Mouse (Mus musculus) liver, postnatal 0 days (tissue): ENCODE measurements around the gene Aqp6. TPM values are rescaled to one million over a fixed set of nuclear protein-coding genes. Genes with fewer than 3 reads are reported as not detected.
A peak's percentile ranks its signal among the peaks of the same experiment; 100 is the strongest.

Experiments
- ATAC-seq: fragments of 200-750 bp; cut with Nextera tagmentation; 2 replicates; pipeline ENCODE4 v1.8.0; 2017; ENCODE audit warnings: mild to moderate bottlenecking, moderate library complexity
- DNase-seq: peaks from one replicate; pipeline ENCODE4 v3.0.0-alpha.2; 2016
- H3K27ac ChIP-seq: fragments of 300-500 bp; sonication (generic); 2 replicates; pipeline ENCODE4 v1.5.1; 2014; ENCODE audit warnings: antibody characterized with exemption, moderate library complexity, mild to moderate bottlenecking, low read depth
- H3K27me3 ChIP-seq: fragments of 300-500 bp; sonication (generic); 2 replicates; pipeline ENCODE4 v1.6.1; 2014; ENCODE audit warnings: low read length, control low read depth, mixed read lengths; ENCODE audit not compliant: insufficient read depth
- H3K36me3 ChIP-seq: fragments of 300-500 bp; sonication (generic); replicated peaks from 2 replicates; pipeline ENCODE4 v1.6.1; 2014; ENCODE audit warnings: mild to moderate bottlenecking, control low read depth, low read length, moderate library complexity, mixed read lengths; ENCODE audit not compliant: insufficient read depth
- H3K4me1 ChIP-seq: fragments of 300-500 bp; sonication (generic); 2 replicates; pipeline ENCODE4 v1.6.1; 2014; ENCODE audit warnings: antibody characterized with exemption, mild to moderate bottlenecking, control low read depth; ENCODE audit not compliant: insufficient read depth
- H3K4me2 ChIP-seq: fragments of 300-500 bp; sonication (generic); 2 replicates; pipeline ENCODE4 v1.6.1; 2014; ENCODE audit warnings: low read depth, mild to moderate bottlenecking, low read length, moderate library complexity, mixed read lengths
- H3K4me3 ChIP-seq: fragments of 300-500 bp; sonication (generic); 2 replicates; pipeline ENCODE4 v1.5.1; 2014; ENCODE audit warnings: low read depth, low read length
- H3K9ac ChIP-seq: fragments of 300-500 bp; sonication (generic); replicated peaks from 2 replicates; pipeline ENCODE4 v1.6.1; 2014; ENCODE audit warnings: mild to moderate bottlenecking, moderate library complexity
- H3K9me3 ChIP-seq: fragments of 300-500 bp; sonication (generic); 2 replicates; pipeline ENCODE4 v1.6.1; 2016; ENCODE audit warnings: mild to moderate bottlenecking, control low read depth, low read length, mixed read lengths
- CTCF ChIP-seq: sonication (generic); IDR thresholded peaks from 2 replicates; pipeline ENCODE4 v1.5.1; 2016; ENCODE audit warnings: antibody characterized with exemption, low read depth
- EP300 ChIP-seq: IDR thresholded peaks from 2 replicates; pipeline ENCODE4 v1.6.1; 2016; ENCODE audit warnings: antibody characterized with exemption, low read depth, mild to moderate bottlenecking
- WGBS: fragments of 180-500 bp; shearing (Covaris S2); extraction: QIAGEN DNeasy Blood & Tissue Kit; methylation state at CpG from one replicate; pipeline ENCODE4 v1.1.7; 2014; ENCODE audit not compliant: insufficient replicate concordance; 5-methylcytosine and 5-hydroxymethylcytosine counted together
- polyA plus RNA-seq: library from polyadenylated mRNA; unstranded; fragments of >200 nt; fragmentation: Nextera tagmentation; extraction: Ambion mirVana; gene quantifications from 2 replicates; pipeline ENCODE4 v1.2.1, GENCODE M21; 2015

Gene Aqp6
- polyA plus RNA-seq, 1 experiment from 2014 or later, result not detected

DNA sequence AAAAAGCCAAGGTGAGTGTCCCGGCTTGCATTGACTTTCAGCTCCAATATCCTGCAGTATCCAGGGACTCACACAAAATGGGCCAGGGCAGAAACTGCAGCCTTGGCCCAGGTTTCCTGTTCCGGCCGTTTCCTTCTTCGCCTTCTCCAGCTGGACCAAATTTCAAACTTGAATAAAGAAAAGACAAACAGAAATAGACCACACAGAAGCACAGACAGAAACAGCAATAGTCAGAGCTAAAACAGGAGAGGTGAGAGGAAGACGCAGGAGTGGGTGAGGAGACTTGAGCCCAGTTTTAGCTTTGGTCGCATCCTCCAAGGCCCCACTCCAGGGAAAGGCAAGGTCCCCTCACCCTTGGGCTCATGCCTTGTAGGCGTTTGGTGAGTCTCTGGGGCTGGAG, 2.0 kb downstream of the Aqp6 start:
- Histone ChIP-seq H3K27ac (no peak overlapping the region), H3K9ac (no peak overlapping the region), H3K4me3 (no peak overlapping the region), H3K4me2 (no peak overlapping the region), H3K4me1 (peaks cover 1% of the 10 kb centered on the region; the same call in 1 of the 2 replicates), H3K36me3 (no peaks in the 10 kb centered on the region), H3K9me3 (no peaks in the 10 kb centered on the region), H3K27me3 (peaks cover 22% of the 10 kb centered on the region)
- DNase-seq (no peak), ATAC-seq (no peak)
- TF ChIP-seq EP300 (no peak), CTCF (no peak)
- 75% methylated on average over 7 of the region's 7 CpGs for WGBS

DNA sequence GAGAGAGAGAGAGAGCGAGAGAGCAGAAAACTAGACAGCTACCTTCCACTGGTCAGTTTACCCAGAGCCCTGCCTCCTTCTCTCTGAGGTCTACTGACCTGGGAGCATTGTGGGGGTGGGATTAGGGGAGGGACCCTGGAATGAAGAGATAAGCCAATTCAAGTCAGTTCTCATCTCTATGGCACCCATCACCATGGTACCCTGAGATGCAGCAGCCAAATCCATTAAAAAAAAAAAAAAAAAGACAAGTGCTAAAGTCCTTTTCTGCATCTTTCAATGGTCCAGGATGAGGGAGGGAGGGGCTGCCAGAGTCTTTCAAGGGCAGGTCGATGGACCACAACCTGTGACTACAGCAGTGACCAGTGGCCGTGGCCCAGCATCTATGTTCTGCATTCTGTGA, 4.4 kb downstream of the Aqp6 start:
- TF ChIP-seq EP300 (no peak), CTCF (no peak)
- WGBS, result 72% methylated on average over 3 of the region's 3 CpGs
- H3K27me3 ChIP-seq, result peaks cover 6% of the 10 kb centered on the region; the same call in 1 of the 2 replicates

DNA sequence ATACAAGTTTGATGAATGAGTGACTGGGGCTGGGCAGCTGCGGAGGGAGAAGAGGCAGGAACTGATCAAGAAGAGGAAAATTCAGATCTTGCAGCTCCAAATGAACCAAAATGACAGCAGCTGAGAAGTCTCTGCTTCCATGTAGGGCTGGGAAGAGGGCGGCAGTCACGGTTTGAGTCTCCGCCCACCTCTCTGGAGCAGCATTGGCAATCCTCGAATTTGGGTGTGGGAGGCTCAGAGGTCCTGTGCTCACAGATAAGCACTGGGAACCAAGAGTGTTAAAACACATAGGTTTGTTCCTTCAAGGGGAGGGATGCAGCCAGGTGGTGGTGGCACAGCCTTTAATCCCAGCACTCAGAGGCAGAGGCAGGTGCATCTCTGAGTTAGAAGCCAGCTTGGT, 5.3 kb downstream of the Aqp6 start:
- H3K9ac ChIP-seq, result no peak overlapping the region
- 40% methylated on average over 5 of the region's 5 CpGs for WGBS
- H3K4me2 ChIP-seq, result no peak overlapping the region
- no peak overlapping the region for H3K27ac ChIP-seq
- H3K36me3 ChIP-seq, result no peaks in the 10 kb centered on the region
- H3K4me1 ChIP-seq, result peaks cover 10% of the 10 kb centered on the region
- DNase-seq (no peak), ATAC-seq (no peak)
- TF ChIP-seq CTCF (no peak), EP300 (no peak)
- H3K4me3 ChIP-seq, result no peak overlapping the region
- no peaks in the 10 kb centered on the region for H3K9me3 ChIP-seq
- peaks cover 11% of the 10 kb centered on the region; the same call in 1 of the 2 replicates for H3K27me3 ChIP-seq

More for the DNA sequence above, 4.4 kb downstream of the Aqp6 start:
- Histone ChIP-seq H3K27ac (no peak overlapping the region), H3K4me2 (no peak overlapping the region), H3K4me1 (peaks cover 10% of the 10 kb centered on the region), H3K36me3 (no peaks in the 10 kb centered on the region), H3K4me3 (no peak overlapping the region), H3K9me3 (no peaks in the 10 kb centered on the region), H3K9ac (no peak overlapping the region)
- DNase-seq, result no peak
- no peak for ATAC-seq

DNA sequence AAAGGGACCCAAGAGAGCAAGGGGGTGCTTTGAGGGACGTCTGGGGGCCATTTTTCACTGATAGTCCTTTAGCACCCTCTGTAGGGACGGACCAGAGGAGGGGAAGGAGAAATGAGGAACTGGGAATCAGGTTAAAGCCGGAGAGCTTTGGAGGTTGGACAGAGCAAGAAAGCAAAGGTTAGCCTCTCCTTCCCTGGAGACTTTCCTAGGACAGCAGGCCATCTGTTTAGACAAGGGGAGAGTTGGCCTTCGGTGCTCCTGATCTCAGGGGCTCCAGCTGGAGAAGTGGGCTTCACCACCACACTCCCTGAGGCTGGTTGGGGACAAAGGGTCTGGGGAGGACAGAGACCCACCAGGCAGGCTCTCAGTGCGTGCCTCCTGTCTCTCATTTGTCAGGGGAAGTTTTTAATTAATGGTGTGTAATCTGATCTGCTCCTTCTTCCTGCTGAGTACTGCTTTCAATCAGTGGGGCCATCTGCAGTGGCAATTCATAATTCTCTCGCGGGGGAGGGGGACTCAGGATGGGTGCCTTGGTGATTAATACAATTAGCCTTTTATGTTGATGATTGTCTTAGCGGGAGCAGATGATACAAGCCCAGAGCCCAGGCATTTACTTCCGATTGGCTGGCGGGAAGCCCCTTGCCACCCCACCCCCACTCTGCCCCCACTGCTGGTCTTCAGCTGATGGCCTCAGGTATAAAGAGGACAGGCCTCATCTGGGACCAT, 6.4 kb downstream of the Aqp6 start:
- Histone ChIP-seq H3K4me2 (no peak overlapping the region), H3K27me3 (peaks cover 11% of the 10 kb centered on the region; the same call in 1 of the 2 replicates), H3K36me3 (no peaks in the 10 kb centered on the region), H3K4me3 (no peak overlapping the region), H3K9ac (no peak overlapping the region), H3K9me3 (0 out of 2 replicates have a peak, but pooled peaks cover 2% of the 10 kb centered on the region), H3K27ac (no peak overlapping the region), H3K4me1 (peaks cover 10% of the 10 kb centered on the region)
- no peak for DNase-seq
- WGBS, result 29% methylated on average over 10 of the region's 10 CpGs
- TF ChIP-seq EP300 (no peak), CTCF (no peak)
- no peak for ATAC-seq

DNA sequence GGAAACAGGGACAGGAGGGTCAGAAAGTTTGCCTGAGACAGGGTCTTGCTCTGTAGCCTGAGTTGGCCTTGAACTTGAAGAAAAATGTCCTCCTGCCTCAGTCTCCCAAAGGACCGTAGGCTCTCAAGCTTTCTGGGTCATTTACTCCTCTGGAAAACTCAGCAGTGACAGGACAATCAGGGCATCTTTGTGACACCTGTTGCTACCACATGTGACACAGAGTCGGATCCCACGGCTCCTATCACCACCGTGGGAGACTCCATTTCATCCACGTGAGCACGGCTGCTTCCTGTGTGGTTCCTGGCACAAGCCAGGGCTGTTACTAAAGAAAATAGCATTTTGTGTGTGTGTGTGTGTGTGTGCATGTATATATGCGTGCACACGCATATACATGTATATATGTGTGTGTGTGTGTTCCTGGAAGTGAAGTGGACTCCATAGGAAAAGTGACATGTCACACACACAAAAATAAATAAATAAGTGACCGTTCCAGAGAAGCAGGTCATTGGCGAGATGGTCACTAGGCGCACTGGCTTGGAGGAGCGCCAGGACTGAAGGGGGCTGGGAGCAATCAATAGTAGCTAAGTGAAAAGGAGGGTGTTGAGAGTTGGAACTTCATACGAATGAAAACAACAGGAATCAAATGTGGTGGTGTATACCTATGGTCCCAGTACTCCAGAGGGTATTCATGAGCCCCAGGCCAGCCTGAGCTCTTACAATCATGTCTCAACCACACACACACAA, 7.4 kb downstream of the Aqp6 start:
- TF ChIP-seq CTCF, result no peak
- no peak for TF ChIP-seq EP300
- Histone ChIP-seq H3K4me2 (no peak overlapping the region), H3K27me3 (peaks cover 13% of the 10 kb centered on the region; the same call in 1 of the 2 replicates), H3K9me3 (0 out of 2 replicates have a peak, but pooled peaks cover 3% of the 10 kb centered on the region), H3K27ac (no peak overlapping the region), H3K4me3 (no peak overlapping the region), H3K4me1 (peaks cover 10% of the 10 kb centered on the region), H3K9ac (no peak overlapping the region), H3K36me3 (no peaks in the 10 kb centered on the region)
- DNase-seq, result peak; percentile 69
- ATAC-seq, result peak; percentile 47; the same call in 1 of the 2 replicates
- 71% methylated on average over 13 of the region's 13 CpGs for WGBS

DNA sequence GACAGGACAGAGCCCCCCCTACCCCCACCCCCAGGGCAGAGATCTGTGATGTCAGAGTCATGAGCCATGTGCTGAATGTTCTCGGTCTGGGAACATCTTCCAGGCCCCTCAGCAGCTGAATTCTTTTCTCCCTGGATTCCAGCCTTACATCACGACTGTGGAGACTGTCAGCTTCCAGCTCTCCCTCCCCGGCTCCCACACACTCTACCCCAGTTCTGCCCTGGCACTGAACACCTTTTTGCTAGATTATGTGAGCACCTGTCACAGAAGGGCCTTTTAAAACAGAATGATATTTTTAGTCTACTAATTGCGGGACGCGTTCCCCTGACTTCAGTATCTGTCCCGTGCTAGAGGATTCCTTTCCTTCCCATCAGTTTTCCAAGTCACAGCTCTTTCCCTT, 10.4 kb downstream of the Aqp6 start:
- TF ChIP-seq CTCF (no peak), EP300 (no peak)
- Histone ChIP-seq H3K9ac (no peak overlapping the region), H3K27ac (no peak overlapping the region), H3K4me2 (no peak overlapping the region), H3K4me1 (peaks cover 13% of the 10 kb centered on the region), H3K27me3 (peaks cover 24% of the 10 kb centered on the region), H3K4me3 (no peak overlapping the region), H3K9me3 (0 out of 2 replicates have a peak, but pooled peaks cover 3% of the 10 kb centered on the region), H3K36me3 (no peaks in the 10 kb centered on the region)
- DNase-seq (no peak), ATAC-seq (no peak)
- WGBS, result 68% methylated on average over 7 of the region's 7 CpGs
